Mouse (Mus musculus): ENCODE measurements around the gene Pbx4. TPM values are rescaled to one million over a fixed set of nuclear protein-coding genes. Genes with fewer than 3 reads are reported as not detected.
A peak's percentile ranks its signal among the peaks of the same experiment; 100 is the strongest.

Gene Pbx4
- polyA plus RNA-seq, 1 experiment from 2014 or later = 5.4 TPM

DNA sequence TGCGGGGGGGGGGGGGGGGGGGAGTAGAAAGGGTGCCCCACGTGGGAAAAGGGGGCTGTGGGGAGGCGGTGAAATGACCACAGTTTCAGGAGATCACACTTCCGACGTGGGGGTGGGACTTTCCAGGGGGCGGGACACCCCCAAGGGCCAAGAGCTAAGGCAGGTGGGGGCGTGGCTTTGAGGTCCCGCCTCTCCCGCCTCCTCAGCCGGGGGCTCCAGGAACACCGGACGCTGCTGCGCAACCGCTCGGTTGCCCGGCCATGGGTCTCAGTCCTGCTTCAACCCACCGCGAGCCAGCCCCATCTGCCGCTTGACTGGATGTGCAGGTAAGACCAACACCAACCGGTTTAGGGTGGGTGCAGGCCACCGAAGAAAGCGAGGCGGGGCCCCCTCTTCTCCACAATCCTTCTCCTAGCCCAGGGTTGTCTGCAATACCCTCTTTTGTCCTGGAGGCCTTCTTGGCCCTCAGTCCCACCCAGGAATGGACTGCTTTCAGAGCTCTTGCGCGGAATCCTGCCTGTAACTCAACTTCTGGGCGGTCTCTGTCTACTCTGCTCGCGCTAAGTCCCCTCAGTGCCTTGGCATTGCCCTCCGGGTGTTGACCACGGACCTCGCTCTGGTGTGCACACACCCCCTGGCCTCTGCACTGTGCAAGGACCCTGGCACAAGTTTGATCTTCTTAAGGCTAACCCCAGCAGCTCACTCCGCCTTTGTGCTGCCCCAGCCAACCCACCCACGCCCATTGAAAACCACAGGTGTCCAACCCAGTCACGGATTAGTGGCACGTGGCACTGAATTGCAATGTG lies 9.7 kb upstream of the Pbx4 start, which contains the start of gene Lpar2:
Gene Lpar2, plus strand, starts transcription at position 44 of the 806 bp plus-strand sequence.
- H3K36me3 ChIP-seq (ENCODE audit: control insufficient read depth, insufficient read depth) = no peaks in the 10 kb centered on the region; the same call in 1 of the 2 replicates
- ATAC-seq (replicated peaks; ENCODE audit: extremely low read depth, insufficient read depth, low FRiP score) = peak; percentile 74
- H3K9me3 ChIP-seq (replicated peaks; ENCODE audit: control insufficient read depth, low read length) = no peaks in the 10 kb centered on the region
- peaks cover 6% of the 10 kb centered on the region; the same call in 1 of the 2 replicates for H3K4me1 ChIP-seq (ENCODE audit: control insufficient read depth, insufficient read depth, low read length)
- H3K4me2 ChIP-seq (ENCODE audit: low read depth, low read length) = peak within 1 kb of the TSS; percentile 94
- peak within 1 kb of the TSS; percentile 65 for H3K4me3 ChIP-seq (ENCODE audit: low read length)
- H3K9ac ChIP-seq (ENCODE audit: low read length) = peak within 1 kb of the TSS; percentile 76
- H3K27me3 ChIP-seq (ENCODE audit: control insufficient read depth, insufficient read depth, low read length) = no peaks in the 10 kb centered on the region
- WGBS = 5% methylated on average over 32 of the region's 35 CpGs
- peak within 1 kb of the TSS; percentile 42; the same call in 1 of the 2 replicates for H3K27ac ChIP-seq (ENCODE audit: low read length)

- H3K36me3 ChIP-seq (ENCODE audit: control insufficient read depth, insufficient read depth) = no peaks in the 10 kb centered on the region
- H3K4me2 ChIP-seq (ENCODE audit: low read depth, low read length) = no peak overlapping the region
- no peak overlapping the region for H3K4me3 ChIP-seq (ENCODE audit: low read length)
- H3K27ac ChIP-seq (ENCODE audit: low read length) = no peak overlapping the region
- peaks cover 6% of the 10 kb centered on the region; the same call in 1 of the 2 replicates for H3K4me1 ChIP-seq (ENCODE audit: control insufficient read depth, insufficient read depth, low read length)
- H3K27me3 ChIP-seq (ENCODE audit: control insufficient read depth, insufficient read depth, low read length) = no peaks in the 10 kb centered on the region
- 89% methylated on average over 12 of the region's 12 CpGs for WGBS
- no peak overlapping the region for H3K9ac ChIP-seq (ENCODE audit: low read length)
- no peak for ATAC-seq (replicated peaks; ENCODE audit: extremely low read depth, insufficient read depth, low FRiP score)
- H3K9me3 ChIP-seq (replicated peaks; ENCODE audit: control insufficient read depth, low read length) = no peaks in the 10 kb centered on the region
Observed at GRCm38 (mm10) chr8:69826371-69826770, 5.9 kb upstream of the Pbx4 start.

DNA sequence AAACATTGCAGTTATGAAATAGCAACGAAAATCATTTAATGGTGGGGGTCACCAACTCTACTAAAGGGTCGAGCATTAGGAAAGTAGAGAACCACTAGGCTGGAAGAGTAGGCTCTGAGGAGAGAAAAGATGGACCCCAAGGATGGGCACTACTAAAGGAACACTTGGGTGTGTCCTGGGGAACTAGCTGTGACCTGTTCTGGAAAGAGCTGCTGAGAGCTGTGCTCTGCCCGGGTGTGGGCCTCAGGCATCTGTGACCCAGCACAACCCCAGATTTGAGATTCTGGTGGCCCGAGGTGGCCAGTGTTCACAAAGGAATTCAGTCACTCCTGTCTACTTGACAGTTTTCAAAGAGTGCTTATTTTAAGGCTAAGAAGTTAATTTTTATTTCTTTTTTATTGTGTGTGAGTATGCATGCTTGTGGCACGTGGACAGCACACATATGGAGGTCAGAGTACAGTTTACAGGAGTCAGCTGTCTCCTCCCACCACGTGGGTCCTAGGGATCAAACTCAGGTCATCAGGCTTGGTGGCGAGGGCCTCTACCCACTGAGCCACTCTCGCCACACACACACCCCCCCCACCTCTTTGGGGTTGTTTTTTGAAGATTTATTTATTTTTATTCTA lies 4.9 kb downstream of the Pbx4 start:
- H3K4me2 ChIP-seq (ENCODE audit: low read depth, low read length) = no peak overlapping the region
- no peaks in the 10 kb centered on the region for H3K9me3 ChIP-seq (replicated peaks; ENCODE audit: control insufficient read depth, low read length)
- H3K4me3 ChIP-seq (ENCODE audit: low read length) = no peak overlapping the region
- H3K27ac ChIP-seq (ENCODE audit: low read length) = no peak overlapping the region
- H3K36me3 ChIP-seq (ENCODE audit: control insufficient read depth, insufficient read depth) = no peaks in the 10 kb centered on the region
- H3K27me3 ChIP-seq (ENCODE audit: control insufficient read depth, insufficient read depth, low read length) = no peaks in the 10 kb centered on the region
- ATAC-seq (replicated peaks; ENCODE audit: extremely low read depth, insufficient read depth, low FRiP score) = no peak
- H3K4me1 ChIP-seq (ENCODE audit: control insufficient read depth, insufficient read depth, low read length) = peaks cover 5% of the 10 kb centered on the region; the same call in 1 of the 2 replicates
- no peak overlapping the region for H3K9ac ChIP-seq (ENCODE audit: low read length)
- WGBS = 67% methylated on average over 8 of the region's 8 CpGs

- no peaks in the 10 kb centered on the region for H3K27me3 ChIP-seq (ENCODE audit: control insufficient read depth, insufficient read depth, low read length)
- no peak overlapping the region for H3K4me3 ChIP-seq (ENCODE audit: low read length)
- 76% methylated on average over 3 of the region's 3 CpGs for WGBS
- H3K4me1 ChIP-seq (ENCODE audit: control insufficient read depth, insufficient read depth, low read length) = peaks cover 6% of the 10 kb centered on the region
- no peak overlapping the region for H3K4me2 ChIP-seq (ENCODE audit: low read depth, low read length)
- ATAC-seq (replicated peaks; ENCODE audit: extremely low read depth, insufficient read depth, low FRiP score) = no peak
- no peaks in the 10 kb centered on the region for H3K36me3 ChIP-seq (ENCODE audit: control insufficient read depth, insufficient read depth)
- no peaks in the 10 kb centered on the region for H3K9me3 ChIP-seq (replicated peaks; ENCODE audit: control insufficient read depth, low read length)
- H3K9ac ChIP-seq (ENCODE audit: low read length) = no peak overlapping the region
- H3K27ac ChIP-seq (ENCODE audit: low read length) = no peak overlapping the region
Observed at GRCm38 (mm10) chr8:69847167-69848065, 15.1 kb downstream of the Pbx4 start.

- H3K27me3 ChIP-seq (ENCODE audit: control insufficient read depth, insufficient read depth, low read length) = no peaks in the 10 kb centered on the region
- WGBS = 29% methylated on average over 8 of the region's 8 CpGs
- H3K4me3 ChIP-seq (ENCODE audit: low read length) = no peak overlapping the region
- peak; percentile 89 for ATAC-seq (replicated peaks; ENCODE audit: extremely low read depth, insufficient read depth, low FRiP score)
- H3K27ac ChIP-seq (ENCODE audit: low read length) = peak overlapping the region; percentile 51
- H3K4me2 ChIP-seq (ENCODE audit: low read depth, low read length) = no peak overlapping the region
- peaks cover 6% of the 10 kb centered on the region for H3K4me1 ChIP-seq (ENCODE audit: control insufficient read depth, insufficient read depth, low read length)
- no peaks in the 10 kb centered on the region for H3K9me3 ChIP-seq (replicated peaks; ENCODE audit: control insufficient read depth, low read length)
- no peaks in the 10 kb centered on the region for H3K36me3 ChIP-seq (ENCODE audit: control insufficient read depth, insufficient read depth)
- no peak overlapping the region for H3K9ac ChIP-seq (ENCODE audit: low read length)
Observed at GRCm38 (mm10) chr8:69848951-69849350, 16.7 kb downstream of the Pbx4 start.

GRCm38 (mm10) chr8:69849899-69850298 lies 17.6 kb downstream of the Pbx4 start:
- no peaks in the 10 kb centered on the region for H3K36me3 ChIP-seq (ENCODE audit: control insufficient read depth, insufficient read depth)
- H3K27ac ChIP-seq (ENCODE audit: low read length) = no peak overlapping the region
- H3K4me2 ChIP-seq (ENCODE audit: low read depth, low read length) = no peak overlapping the region
- H3K4me1 ChIP-seq (ENCODE audit: control insufficient read depth, insufficient read depth, low read length) = peaks cover 6% of the 10 kb centered on the region
- 54% methylated on average over 3 of the region's 3 CpGs for WGBS
- ATAC-seq (replicated peaks; ENCODE audit: extremely low read depth, insufficient read depth, low FRiP score) = no peak
- no peak overlapping the region for H3K9ac ChIP-seq (ENCODE audit: low read length)
- H3K27me3 ChIP-seq (ENCODE audit: control insufficient read depth, insufficient read depth, low read length) = no peaks in the 10 kb centered on the region
- no peak overlapping the region for H3K4me3 ChIP-seq (ENCODE audit: low read length)
- no peaks in the 10 kb centered on the region for H3K9me3 ChIP-seq (replicated peaks; ENCODE audit: control insufficient read depth, low read length)

- H3K27me3 ChIP-seq (ENCODE audit: control insufficient read depth, insufficient read depth, low read length) = no peaks in the 10 kb centered on the region
- peaks cover 6% of the 10 kb centered on the region for H3K4me1 ChIP-seq (ENCODE audit: control insufficient read depth, insufficient read depth, low read length)
- no peak for ATAC-seq (replicated peaks; ENCODE audit: extremely low read depth, insufficient read depth, low FRiP score)
- H3K9me3 ChIP-seq (replicated peaks; ENCODE audit: control insufficient read depth, low read length) = no peaks in the 10 kb centered on the region
- H3K4me3 ChIP-seq (ENCODE audit: low read length) = no peak overlapping the region
- WGBS = 76% methylated on average over 7 of the region's 7 CpGs
- no peak overlapping the region for H3K27ac ChIP-seq (ENCODE audit: low read length)
- H3K4me2 ChIP-seq (ENCODE audit: low read depth, low read length) = no peak overlapping the region
- no peaks in the 10 kb centered on the region for H3K36me3 ChIP-seq (ENCODE audit: control insufficient read depth, insufficient read depth)
- no peak overlapping the region for H3K9ac ChIP-seq (ENCODE audit: low read length)
Observed at GRCm38 (mm10) chr8:69850926-69851506, 18.7 kb downstream of the Pbx4 start.

- H3K27ac ChIP-seq (ENCODE audit: low read length) = no peak overlapping the region
- no peak overlapping the region for H3K9ac ChIP-seq (ENCODE audit: low read length)
- no peak for ATAC-seq (replicated peaks; ENCODE audit: extremely low read depth, insufficient read depth, low FRiP score)
- H3K27me3 ChIP-seq (ENCODE audit: control insufficient read depth, insufficient read depth, low read length) = no peaks in the 10 kb centered on the region
- no peak overlapping the region for H3K4me2 ChIP-seq (ENCODE audit: low read depth, low read length)
- no peaks in the 10 kb centered on the region for H3K9me3 ChIP-seq (replicated peaks; ENCODE audit: control insufficient read depth, low read length)
- WGBS = 88% methylated on average over 10 of the region's 10 CpGs
- H3K4me1 ChIP-seq (ENCODE audit: control insufficient read depth, insufficient read depth, low read length) = peaks cover 1% of the 10 kb centered on the region
- H3K36me3 ChIP-seq (ENCODE audit: control insufficient read depth, insufficient read depth) = no peaks in the 10 kb centered on the region
- no peak overlapping the region for H3K4me3 ChIP-seq (ENCODE audit: low read length)
Observed at GRCm38 (mm10) chr8:69853869-69854268, 21.6 kb downstream of the Pbx4 start.

Data from heart, embryonic 16.5 days (tissue).